Mouse (Mus musculus) stomach, postnatal 0 days (tissue): ENCODE measurements around the gene Erfe. TPM values are rescaled to one million over a fixed set of nuclear protein-coding genes. Genes with fewer than 3 reads are reported as not detected.

Experiments
- ATAC-seq: fragments of 200-750 bp; cut with Nextera tagmentation; 2 replicates; pipeline ENCODE4 v1.8.0; 2017; ENCODE audit not compliant: low FRiP score, low TSS enrichment
- DNase-seq: peaks from one replicate; pipeline ENCODE4 v3.0.0-alpha.2; 2016; ENCODE audit warnings: low spot score
- H3K27ac ChIP-seq: fragments of 300-500 bp; sonication (generic); replicated peaks from 2 replicates; pipeline ENCODE4 v1.5.1; 2014; ENCODE audit warnings: mild to moderate bottlenecking, control low read depth
- H3K27me3 ChIP-seq: fragments of 300-500 bp; sonication (generic); 2 replicates; pipeline ENCODE4 v1.6.1; 2014; ENCODE audit warnings: low read length; ENCODE audit not compliant: control insufficient read depth, insufficient read depth
- H3K36me3 ChIP-seq: fragments of 300-500 bp; sonication (generic); 2 replicates; pipeline ENCODE4 v1.6.1; 2014; ENCODE audit warnings: low read length, mixed read lengths; ENCODE audit not compliant: control insufficient read depth, insufficient read depth
- H3K4me1 ChIP-seq: fragments of 300-500 bp; sonication (generic); replicated peaks from 2 replicates; pipeline ENCODE4 v1.6.1; 2014; ENCODE audit warnings: antibody characterized with exemption; ENCODE audit not compliant: control insufficient read depth, insufficient read depth
- H3K4me2 ChIP-seq: fragments of 300-500 bp; sonication (generic); replicated peaks from 2 replicates; pipeline ENCODE4 v1.6.1; 2014; ENCODE audit warnings: low read depth, mild to moderate bottlenecking, control low read depth, moderate library complexity
- H3K4me3 ChIP-seq: fragments of 300-500 bp; sonication (generic); 2 replicates; pipeline ENCODE4 v1.5.1; 2014; ENCODE audit warnings: low read depth, low read length, control low read depth
- H3K9ac ChIP-seq: fragments of 300-500 bp; sonication (generic); 2 replicates; pipeline ENCODE4 v1.6.1; 2014; ENCODE audit warnings: mild to moderate bottlenecking, low read length, control low read depth, mixed read lengths
- H3K9me3 ChIP-seq: fragments of 300-500 bp; sonication (generic); 2 replicates; pipeline ENCODE4 v1.6.1; 2016; ENCODE audit warnings: low read length; ENCODE audit not compliant: control insufficient read depth
- CTCF ChIP-seq: IDR thresholded peaks from 2 replicates; pipeline ENCODE4 v1.5.1; 2016; ENCODE audit warnings: antibody characterized with exemption, low read depth, mild to moderate bottlenecking, moderate library complexity
- EP300 ChIP-seq: optimal IDR thresholded peaks from 2 replicates; pipeline ENCODE3; 2016; ENCODE audit warnings: antibody characterized with exemption
- WGBS: fragments of 180-500 bp; shearing (Covaris S2); extraction: QIAGEN DNeasy Blood & Tissue Kit; methylation state at CpG from one replicate; pipeline ENCODE4 v1.1.7; 2014; 5-methylcytosine and 5-hydroxymethylcytosine counted together
- polyA plus RNA-seq: library from polyadenylated mRNA; unstranded; fragments of >200 nt; fragmentation: Nextera tagmentation; extraction: Ambion mirVana; gene quantifications from 2 replicates; pipeline ENCODE4 v1.2.1, GENCODE M21; 2015

The Erfe gene
- polyA plus RNA-seq, 1 experiment from 2014 or later = 1.2 TPM

- Histone ChIP-seq H3K27ac (no peak overlapping the region), H3K4me1 (0 out of 2 replicates have a peak, but pooled peaks cover 3% of the 10 kb centered on the region), H3K9me3 (no peaks in the 10 kb centered on the region), H3K9ac (peak overlapping the region; percentile 62), H3K4me2 (peak overlapping the region; percentile 95), H3K4me3 (peak overlapping the region; percentile 46), H3K27me3 (no peaks in the 10 kb centered on the region), H3K36me3 (no peaks in the 10 kb centered on the region; the same call in 1 of the 2 replicates)
- ATAC-seq (no peak), DNase-seq (no peak)
- no peak for TF ChIP-seq CTCF
- no peak for TF ChIP-seq EP300
- 28% methylated on average over 8 of the region's 8 CpGs for WGBS
These were observed 415 bp upstream of the Erfe start for GRCm38 (mm10) chr1:91365816-91366214.

- no peaks in the 10 kb centered on the region for H3K9me3 ChIP-seq
- DNase-seq (no peak), ATAC-seq (no peak)
- peaks cover 4% of the 10 kb centered on the region for H3K36me3 ChIP-seq
- TF ChIP-seq EP300 = no peak
- no peak for TF ChIP-seq CTCF
- WGBS = 89% methylated on average over 3 of the region's 3 CpGs
- H3K27ac ChIP-seq = no peak overlapping the region
- no peak overlapping the region for H3K4me3 ChIP-seq
- H3K9ac ChIP-seq = no peak overlapping the region
- 0 out of 2 replicates have a peak overlapping the region, but pooled peaks have one; percentile 95 for H3K4me2 ChIP-seq
- no peaks in the 10 kb centered on the region for H3K27me3 ChIP-seq
- H3K4me1 ChIP-seq = 0 out of 2 replicates have a peak, but pooled peaks cover 3% of the 10 kb centered on the region
These were observed 1.1 kb downstream of the Erfe start for GRCm38 (mm10) chr1:91367295-91367694.

- H3K9ac ChIP-seq = no peak overlapping the region
- ATAC-seq = peak; percentile 47
- H3K27me3 ChIP-seq = no peaks in the 10 kb centered on the region
- H3K4me3 ChIP-seq = no peak overlapping the region
- peak; percentile 53 for DNase-seq
- peaks cover 12% of the 10 kb centered on the region for H3K36me3 ChIP-seq
- no peak overlapping the region for H3K4me2 ChIP-seq
- no peak overlapping the region for H3K27ac ChIP-seq
- no peaks in the 10 kb centered on the region for H3K9me3 ChIP-seq
- TF ChIP-seq CTCF (no peak), EP300 (no peak)
- 0 out of 2 replicates have a peak, but pooled peaks cover 3% of the 10 kb centered on the region for H3K4me1 ChIP-seq
- WGBS = 39% methylated on average over 4 of the region's 4 CpGs
These were observed 3.2 kb downstream of the Erfe start for GRCm38 (mm10) chr1:91369408-91369807.

- H3K4me3 ChIP-seq = no peak overlapping the region
- no peak overlapping the region for H3K4me2 ChIP-seq
- TF ChIP-seq CTCF = no peak
- no peak for TF ChIP-seq EP300
- ATAC-seq = no peak
- no peak overlapping the region for H3K27ac ChIP-seq
- H3K9ac ChIP-seq = no peak overlapping the region
- 82% methylated on average over 23 of the region's 23 CpGs for WGBS
- no peak for DNase-seq
- H3K4me1 ChIP-seq = 0 out of 2 replicates have a peak, but pooled peaks cover 3% of the 10 kb centered on the region
- no peaks in the 10 kb centered on the region for H3K9me3 ChIP-seq
- H3K27me3 ChIP-seq = no peaks in the 10 kb centered on the region
- peaks cover 18% of the 10 kb centered on the region for H3K36me3 ChIP-seq
These were observed 3.8 kb downstream of the Erfe start for GRCm38 (mm10) chr1:91370055-91370454.

- Histone ChIP-seq H3K4me3 (no peak overlapping the region), H3K27ac (no peak overlapping the region), H3K27me3 (no peaks in the 10 kb centered on the region), H3K36me3 (peaks cover 42% of the 10 kb centered on the region), H3K9me3 (no peaks in the 10 kb centered on the region), H3K4me2 (no peak overlapping the region), H3K9ac (no peak overlapping the region), H3K4me1 (no peaks in the 10 kb centered on the region)
- DNase-seq = no peak
- ATAC-seq = no peak
- 89% methylated on average over 6 of the region's 6 CpGs for WGBS
- TF ChIP-seq CTCF (no peak), EP300 (no peak)
These were observed 7.2 kb downstream of the Erfe start for GRCm38 (mm10) chr1:91373414-91373835.

GRCm38 (mm10) chr1:91380453-91381090 lies 14.3 kb downstream of the Erfe start:
- H3K27me3 ChIP-seq = no peaks in the 10 kb centered on the region
- peaks cover 49% of the 10 kb centered on the region for H3K36me3 ChIP-seq
- no peak overlapping the region for H3K4me2 ChIP-seq
- H3K27ac ChIP-seq = no peak overlapping the region
- DNase-seq = peak; percentile 87
- H3K9me3 ChIP-seq = no peaks in the 10 kb centered on the region
- TF ChIP-seq CTCF (peak; percentile 93), EP300 (no peak)
- 57% methylated on average over 7 of the region's 7 CpGs for whole genome bisulfite sequencing
- ATAC-seq = peak; percentile 79
- H3K4me1 ChIP-seq = no peaks in the 10 kb centered on the region
- H3K4me3 ChIP-seq = no peak overlapping the region
- no peak overlapping the region for H3K9ac ChIP-seq
